Mouse (Mus musculus): ENCODE results near the gene Trappc6b. TPM values are rescaled to one million over a fixed set of nuclear protein-coding genes. Genes with fewer than 3 reads are reported as not detected.

Gene Trappc6b
- polyA plus RNA-seq (2011; ENCODE audit: insufficient read depth, insufficient read length, low replicate concordance, missing spikeins), result 41.7 and 44.5 TPM in 2 replicates

DNA sequence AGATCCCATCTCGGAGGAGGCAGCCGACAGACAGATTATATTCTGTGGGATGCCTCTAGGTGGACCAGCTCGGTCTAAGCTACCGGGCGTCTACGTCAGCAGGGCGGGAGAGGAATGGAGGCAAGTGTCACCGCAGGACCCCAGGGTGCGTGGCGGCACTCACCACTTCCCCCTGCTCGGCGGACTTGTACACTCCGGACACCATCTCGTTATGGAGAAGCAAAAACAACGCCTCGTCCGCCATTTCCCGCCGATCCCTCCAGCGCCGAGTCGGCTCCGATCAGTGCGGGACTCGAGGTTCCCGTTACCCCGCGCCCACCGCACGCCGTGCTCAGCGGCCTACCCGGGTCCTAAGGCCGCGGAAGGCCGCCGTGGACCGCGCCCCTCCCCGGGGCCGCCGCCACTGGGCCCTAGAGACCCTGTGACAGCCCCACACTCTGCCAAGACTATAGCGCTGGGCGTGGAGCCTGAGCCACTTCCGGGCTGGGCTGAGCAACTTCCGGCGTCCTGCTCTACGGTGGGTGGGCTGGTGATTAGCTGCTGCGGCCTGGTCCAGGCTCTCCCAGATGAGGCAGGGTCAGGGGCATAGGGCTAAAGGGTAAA, at the start of gene Trappc6b:
Trappc6b (minus strand) TSS at position 480 of the 603 bp plus-strand sequence.
- under 1% methylated on average over 49 of the region's 49 CpGs for WGBS
- H3K4me3 ChIP-seq (replicated peaks; ENCODE audit: control insufficient read depth, low read depth, low read length), result peak within 1 kb of the TSS; percentile 89
- peak; percentile 17; the same call in 1 of the 2 replicates for TF ChIP-seq CTCF (IDR thresholded peaks at IDR 0.05; ENCODE audit: control insufficient read depth, insufficient read depth, low read length)
- peak; percentile 76; the same call in 1 of the 2 replicates for TF ChIP-seq POLR2A (IDR thresholded peaks at IDR 0.05; ENCODE audit: borderline replicate concordance, control insufficient read depth, low read depth, low read length)
- H3K4me1 ChIP-seq (ENCODE audit: control insufficient read depth, insufficient read depth, low read length), result no peaks in the 10 kb centered on the region; the same call in none of the 2 replicates
- H3K27ac ChIP-seq (ENCODE audit: control insufficient read depth, insufficient read depth, low read depth, low read length, poor library complexity), result peak within 1 kb of the TSS; percentile 94

DNA sequence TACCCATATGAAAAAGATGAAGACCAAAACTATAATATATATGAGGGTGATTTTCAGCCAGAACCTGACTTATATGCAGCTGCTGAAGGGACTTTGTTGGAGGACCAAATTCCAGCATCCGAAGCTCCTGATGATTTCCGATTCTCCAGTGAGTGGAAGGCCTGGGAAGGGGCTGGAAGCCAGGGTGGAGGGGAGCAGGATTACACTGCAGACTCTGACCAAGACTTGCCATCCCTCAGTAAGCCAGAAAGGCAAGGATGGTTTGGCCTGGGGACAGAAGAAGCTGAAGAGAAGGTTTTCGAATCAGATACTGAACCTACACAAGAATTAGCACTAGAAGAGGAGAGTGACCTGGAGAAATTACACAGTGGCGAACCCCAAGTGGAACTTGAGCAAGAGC, 46.7 kb upstream of the Trappc6b start:
- Histone ChIP-seq H3K4me3 (replicated peaks; ENCODE audit: control insufficient read depth, low read depth, low read length) (no peak overlapping the region), H3K27ac (ENCODE audit: control insufficient read depth, insufficient read depth, low read depth, low read length, poor library complexity) (no peak overlapping the region), H3K4me1 (ENCODE audit: control insufficient read depth, insufficient read depth, low read length) (no peaks in the 10 kb centered on the region)
- WGBS, result 77% methylated on average over 4 of the region's 4 CpGs
- TF ChIP-seq CTCF (IDR thresholded peaks at IDR 0.05; ENCODE audit: control insufficient read depth, insufficient read depth, low read length) (no peak), POLR2A (IDR thresholded peaks at IDR 0.05; ENCODE audit: borderline replicate concordance, control insufficient read depth, low read depth, low read length) (no peak)

DNA sequence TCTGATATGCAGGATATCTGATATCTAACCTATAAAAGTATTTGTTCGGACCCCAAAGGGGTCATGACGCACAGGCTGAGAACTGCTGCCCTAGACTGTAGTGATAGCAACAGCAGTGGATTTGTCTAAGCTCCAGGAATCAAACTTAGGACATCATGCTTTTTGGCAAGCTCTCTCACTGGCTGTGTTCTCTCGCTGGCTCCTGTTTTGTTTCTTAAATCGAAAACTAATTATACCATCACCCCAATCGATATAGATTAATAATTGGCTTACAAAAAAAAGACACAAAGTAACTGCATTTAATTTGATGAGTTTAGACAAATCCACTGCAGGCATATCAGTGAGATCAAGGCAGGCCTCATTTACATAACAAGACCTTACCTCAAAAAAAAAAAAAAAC, 45.2 kb upstream of the Trappc6b start:
- no peaks in the 10 kb centered on the region for H3K4me1 ChIP-seq (ENCODE audit: control insufficient read depth, insufficient read depth, low read length)
- WGBS, result 85% methylated on average over 5 of the region's 5 CpGs
- no peak overlapping the region for H3K27ac ChIP-seq (ENCODE audit: control insufficient read depth, insufficient read depth, low read depth, low read length, poor library complexity)
- TF ChIP-seq CTCF (IDR thresholded peaks at IDR 0.05; ENCODE audit: control insufficient read depth, insufficient read depth, low read length) (no peak), POLR2A (IDR thresholded peaks at IDR 0.05; ENCODE audit: borderline replicate concordance, control insufficient read depth, low read depth, low read length) (no peak)
- H3K4me3 ChIP-seq (replicated peaks; ENCODE audit: control insufficient read depth, low read depth, low read length), result no peak overlapping the region

DNA sequence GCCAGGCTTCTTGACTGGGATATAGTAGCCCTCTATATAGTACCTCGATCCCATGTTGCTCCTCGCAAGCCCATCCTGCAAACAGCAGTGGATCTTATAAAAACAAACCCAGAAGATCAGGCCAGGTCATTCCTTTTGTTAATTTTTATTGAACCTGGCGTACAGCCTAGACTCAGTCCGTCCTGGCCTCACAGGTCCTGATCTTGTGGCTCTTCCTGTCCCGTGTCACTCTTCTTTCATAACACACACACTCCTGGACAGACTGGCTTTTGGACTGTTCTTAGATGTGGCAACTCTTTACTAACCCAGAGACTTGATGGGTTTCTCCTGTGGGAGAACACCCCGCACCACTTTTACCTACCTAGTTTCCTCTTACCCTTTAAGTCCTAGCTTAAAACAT, 44.6 kb upstream of the Trappc6b start:
- TF ChIP-seq POLR2A (IDR thresholded peaks at IDR 0.05; ENCODE audit: borderline replicate concordance, control insufficient read depth, low read depth, low read length) (no peak), CTCF (IDR thresholded peaks at IDR 0.05; ENCODE audit: control insufficient read depth, insufficient read depth, low read length) (no peak)
- Histone ChIP-seq H3K4me3 (replicated peaks; ENCODE audit: control insufficient read depth, low read depth, low read length) (no peak overlapping the region), H3K4me1 (ENCODE audit: control insufficient read depth, insufficient read depth, low read length) (no peaks in the 10 kb centered on the region), H3K27ac (ENCODE audit: control insufficient read depth, insufficient read depth, low read depth, low read length, poor library complexity) (no peak overlapping the region)
- 78% methylated on average over 6 of the region's 6 CpGs for WGBS

DNA sequence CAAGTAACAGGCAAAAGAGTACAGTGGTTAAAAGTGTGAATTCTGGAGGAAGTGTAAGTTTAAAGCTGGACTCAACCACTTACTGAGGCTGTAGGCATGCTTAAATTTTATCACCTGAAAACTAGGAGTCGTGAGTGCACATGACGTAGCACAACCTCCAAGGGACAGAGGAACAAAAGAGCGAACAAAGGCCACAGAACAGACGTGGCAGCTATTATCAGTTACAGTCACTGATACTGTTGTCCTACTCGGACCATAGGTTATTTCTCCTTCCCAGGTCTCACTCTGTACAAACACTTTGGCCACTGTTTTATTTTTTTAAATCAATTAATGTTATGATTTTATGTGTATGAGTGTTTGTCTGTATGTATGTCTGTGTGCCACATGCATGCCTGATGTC, 43.5 kb upstream of the Trappc6b start:
- TF ChIP-seq CTCF (IDR thresholded peaks at IDR 0.05; ENCODE audit: control insufficient read depth, insufficient read depth, low read length), result no peak
- no peak for TF ChIP-seq POLR2A (IDR thresholded peaks at IDR 0.05; ENCODE audit: borderline replicate concordance, control insufficient read depth, low read depth, low read length)
- 76% methylated on average over 5 of the region's 5 CpGs for WGBS
- no peak overlapping the region for H3K4me3 ChIP-seq (replicated peaks; ENCODE audit: control insufficient read depth, low read depth, low read length)
- H3K27ac ChIP-seq (ENCODE audit: control insufficient read depth, insufficient read depth, low read depth, low read length, poor library complexity), result no peak overlapping the region
- H3K4me1 ChIP-seq (ENCODE audit: control insufficient read depth, insufficient read depth, low read length), result no peaks in the 10 kb centered on the region

DNA sequence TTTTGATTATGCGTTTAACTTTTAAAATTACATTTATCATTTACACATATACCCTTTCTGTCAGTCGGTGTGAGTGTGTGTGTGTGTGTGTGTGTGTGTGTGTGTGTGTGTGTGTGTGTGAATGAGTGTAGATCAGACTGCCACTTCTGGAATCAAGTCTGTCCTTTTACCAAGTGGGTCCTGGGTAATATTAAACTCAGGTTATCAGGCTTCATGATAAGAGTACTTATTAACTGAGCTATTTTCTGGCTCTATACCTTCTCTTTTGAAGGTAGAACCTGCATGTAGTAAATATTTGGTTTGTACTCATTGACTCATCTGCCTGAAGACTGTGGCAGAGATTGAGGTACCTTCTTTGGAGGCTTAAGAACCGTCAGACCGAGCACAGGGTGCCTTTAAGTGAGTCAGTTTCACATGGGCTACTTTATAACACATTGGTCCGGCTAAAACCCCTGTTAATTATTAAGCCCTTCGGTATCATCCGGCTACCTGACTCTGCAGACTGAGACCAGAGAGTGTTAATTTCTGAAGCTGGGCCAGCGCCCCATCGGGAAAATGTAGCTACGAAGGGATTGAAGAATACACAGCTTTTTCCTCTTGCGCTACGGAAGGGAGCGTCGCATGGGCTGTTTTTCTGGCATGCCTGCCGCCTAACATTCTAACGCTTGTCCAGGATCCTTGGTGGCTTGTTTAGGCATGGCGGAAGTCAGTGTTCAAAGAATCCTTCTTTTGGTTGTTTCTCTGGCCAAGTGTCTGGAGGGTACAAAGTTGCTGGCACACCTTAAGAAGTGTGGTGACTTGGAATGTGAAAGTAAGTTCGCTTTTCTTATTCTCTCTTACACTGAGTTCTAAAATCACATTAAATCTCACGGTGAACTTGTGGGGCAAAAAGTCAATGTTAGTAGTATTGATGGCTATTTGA, 34.1 kb upstream of the Trappc6b start, which contains the start of gene Mia2:
Mia2 (plus strand) TSS at position 696 of the 922 bp plus-strand sequence.
- H3K4me1 ChIP-seq (ENCODE audit: control insufficient read depth, insufficient read depth, low read length), result no peaks in the 10 kb centered on the region
- 86% methylated on average over 19 of the region's 19 CpGs for WGBS
- H3K27ac ChIP-seq (ENCODE audit: control insufficient read depth, insufficient read depth, low read depth, low read length, poor library complexity), result no peak within 1 kb of the TSS
- no peak within 1 kb of the TSS for H3K4me3 ChIP-seq (replicated peaks; ENCODE audit: control insufficient read depth, low read depth, low read length)
- no peak for TF ChIP-seq CTCF (IDR thresholded peaks at IDR 0.05; ENCODE audit: control insufficient read depth, insufficient read depth, low read length)
- TF ChIP-seq POLR2A (IDR thresholded peaks at IDR 0.05; ENCODE audit: borderline replicate concordance, control insufficient read depth, low read depth, low read length), result no peak

DNA sequence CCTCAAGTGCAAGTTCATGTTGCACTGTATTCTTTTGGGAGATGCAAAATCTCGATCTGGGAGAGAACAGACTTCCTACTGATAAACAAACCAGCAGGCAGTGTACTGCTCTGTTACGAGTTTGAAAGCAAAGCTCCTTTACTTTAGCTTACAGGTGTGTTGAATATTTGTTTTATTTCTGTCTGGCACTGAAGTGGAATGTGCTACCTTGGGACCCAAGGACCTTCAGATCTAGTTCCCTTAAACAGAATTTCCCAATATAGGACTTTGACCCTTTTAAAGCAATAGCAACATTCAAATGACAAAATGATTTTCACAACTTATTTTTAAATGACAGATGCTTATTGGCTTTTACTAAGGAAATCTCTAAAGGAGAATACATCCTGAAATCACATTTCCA, 32.3 kb upstream of the Trappc6b start:
- TF ChIP-seq CTCF (IDR thresholded peaks at IDR 0.05; ENCODE audit: control insufficient read depth, insufficient read depth, low read length) (no peak), POLR2A (IDR thresholded peaks at IDR 0.05; ENCODE audit: borderline replicate concordance, control insufficient read depth, low read depth, low read length) (no peak)
- WGBS, result 59% methylated on average over 2 of the region's 2 CpGs
- H3K4me1 ChIP-seq (ENCODE audit: control insufficient read depth, insufficient read depth, low read length), result no peaks in the 10 kb centered on the region
- H3K27ac ChIP-seq (ENCODE audit: control insufficient read depth, insufficient read depth, low read depth, low read length, poor library complexity), result no peak overlapping the region
- no peak overlapping the region for H3K4me3 ChIP-seq (replicated peaks; ENCODE audit: control insufficient read depth, low read depth, low read length)

DNA sequence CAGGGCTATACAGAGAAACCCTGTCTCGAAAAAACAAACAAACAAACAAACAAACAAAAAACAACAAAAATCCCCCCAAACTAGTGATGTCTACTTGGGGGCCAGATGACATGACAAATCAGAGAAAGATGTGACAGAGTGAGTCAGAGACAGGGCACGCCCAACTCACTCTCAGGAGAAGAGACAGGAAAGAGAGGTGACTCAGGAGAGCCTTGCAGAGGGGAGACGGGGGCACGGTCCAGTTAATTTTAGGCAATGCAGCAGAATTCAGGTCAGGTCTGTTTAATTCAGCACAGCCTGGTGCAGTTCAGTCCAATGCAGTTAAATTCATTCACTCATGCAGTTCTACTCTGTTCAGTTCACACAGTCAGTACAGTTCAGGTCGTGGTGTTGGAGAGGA, 24.9 kb upstream of the Trappc6b start:
- 75% methylated on average over 5 of the region's 5 CpGs for WGBS
- no peak overlapping the region for H3K4me3 ChIP-seq (replicated peaks; ENCODE audit: control insufficient read depth, low read depth, low read length)
- no peak for TF ChIP-seq POLR2A (IDR thresholded peaks at IDR 0.05; ENCODE audit: borderline replicate concordance, control insufficient read depth, low read depth, low read length)
- no peak for TF ChIP-seq CTCF (IDR thresholded peaks at IDR 0.05; ENCODE audit: control insufficient read depth, insufficient read depth, low read length)

More for the DNA sequence above, 24.9 kb upstream of the Trappc6b start:
- Histone ChIP-seq H3K27ac (ENCODE audit: control insufficient read depth, insufficient read depth, low read depth, low read length, poor library complexity) (no peak overlapping the region), H3K4me1 (ENCODE audit: control insufficient read depth, insufficient read depth, low read length) (no peaks in the 10 kb centered on the region)

All from bone marrow, adult 2 months (tissue).